Mouse (Mus musculus) testis, postnatal 10 days (tissue): ENCODE results near the gene Olfr628.
"Not testable (repeated sequence)": the region's sequence is repeated elsewhere in the genome, so short reads cannot be mapped to it uniquely, and the experiment has no call there.

Experiments
- DNase-seq: peaks from one replicate; pipeline ENCODE4 v3.0.0; 2021; ENCODE audit warnings: low spot score

Gene Olfr628

GRCm38 (mm10) chr7:103730074-103730473, at the start of gene Olfr628:
TSS of gene Olfr628 (plus strand) at chr7:103730374.
- DNase-seq, result no peak

- DNase-seq, result no peak
These were observed 47.8 kb upstream of the Olfr628 start, which contains the start of gene Olfr625-ps1 for GRCm38 (mm10) chr7:103682420-103682819. TSS of gene Olfr625-ps1 (plus strand) at chr7:103682720.

- no peak for DNase-seq
These were observed 30.7 kb upstream of the Olfr628 start for GRCm38 (mm10) chr7:103699469-103699868.

GRCm38 (mm10) chr7:103712024-103712423, 18.1 kb upstream of the Olfr628 start:
- no peak for DNase-seq

- DNase-seq, result no peak
These were observed 15.8 kb upstream of the Olfr628 start, which contains the start of gene Olfr243 for GRCm38 (mm10) chr7:103714371-103714770. TSS of gene Olfr243 (plus strand) at chr7:103714671.

GRCm38 (mm10) chr7:103716398-103716797, 13.8 kb upstream of the Olfr628 start:
- DNase-seq, result not testable (repeated sequence)

- DNase-seq, result no peak
These were observed 14.7 kb downstream of the Olfr628 start, which contains the start of gene Olfr629 for GRCm38 (mm10) chr7:103744843-103745242. TSS of gene Olfr629 (minus strand) at chr7:103744943.

- no peak for DNase-seq
These were observed 27.1 kb downstream of the Olfr628 start, which contains the start of gene Olfr630 for GRCm38 (mm10) chr7:103757233-103757632. TSS of gene Olfr630 (minus strand) at chr7:103757333.

GRCm38 (mm10) chr7:103762212-103762611, 32.0 kb downstream of the Olfr628 start:
- DNase-seq, result not testable (repeated sequence)

GRCm38 (mm10) chr7:103767687-103768086, 37.5 kb downstream of the Olfr628 start:
- DNase-seq, result not testable (repeated sequence)

- DNase-seq, result no peak
These were observed 41.3 kb downstream of the Olfr628 start, which contains the start of gene Olfr69 for GRCm38 (mm10) chr7:103771494-103771893. TSS of gene Olfr69 (minus strand) at chr7:103771594.

- not testable (repeated sequence) for DNase-seq
These were observed 47.5 kb downstream of the Olfr628 start for GRCm38 (mm10) chr7:103777652-103778051.

GRCm38 (mm10) chr7:103779598-103779997, 49.4 kb downstream of the Olfr628 start, which contains the start of gene Olfr68:
TSS of gene Olfr68 (minus strand) at chr7:103779698.
- DNase-seq, result no peak
